Mouse (Mus musculus) spleen, adult 2 months (tissue): ENCODE measurements at regions not wholly inside any gene's neighbourhood (a gene's known extent, or its start where the extent isn't known, plus 50 kb on each side); places are given as distances from the start of the nearest gene placed in this dataset.

Experiments
- CTCF ChIP-seq: fragments of 200-500 bp; IDR thresholded peaks from 2 replicates; pipeline ENCODE4 v1.5.1; 2011; ENCODE audit warnings: mild to moderate bottlenecking, inconsistent platforms; ENCODE audit not compliant: insufficient read depth, insufficient read length, insufficient replicate concordance; ENCODE audit errors: extremely low read depth
- POLR2A ChIP-seq: fragments of 200-500 bp; IDR thresholded peaks from 2 replicates; pipeline ENCODE4 v1.6.1; 2011; ENCODE audit warnings: low read depth, low read length, inconsistent platforms

DNA sequence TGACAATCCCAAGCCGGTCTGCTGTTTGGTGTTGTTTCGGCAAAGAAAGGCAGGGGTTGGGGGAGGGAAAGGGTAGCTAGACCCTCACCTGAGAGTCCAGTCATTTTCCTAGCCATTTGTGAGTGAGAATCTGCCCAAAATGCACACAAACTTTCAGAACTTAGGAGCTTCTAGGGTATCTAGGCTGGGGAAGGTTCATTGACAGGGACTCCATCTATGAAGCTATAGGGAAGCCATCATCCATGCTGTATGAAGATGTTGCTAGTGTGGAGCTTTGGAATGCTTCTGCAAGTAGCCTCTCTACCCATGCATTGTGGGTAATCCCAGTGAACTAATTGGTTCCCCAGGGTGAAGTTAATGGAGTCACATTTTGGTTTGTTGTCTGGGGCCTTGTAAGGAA lies 412.9 kb upstream of the Zfp703 start:
- TF ChIP-seq CTCF (no peak), POLR2A (no peak)
